Mouse (Mus musculus) ovary, adult 18-20 months (tissue): Measurements from ENCODE around the gene Nudt8.
"Not testable (repeated sequence)": the region's sequence is repeated elsewhere in the genome, so short reads cannot be mapped to it uniquely, and the experiment has no call there.

ENCODE experiments used
- DNase-seq: peaks from one replicate; pipeline ENCODE4 v3.0.0; 2022; ENCODE audit warnings: low spot score, mixed read lengths

Gene Nudt8

GRCm38 (mm10) chr19:4000119-4000900 lies at the start of gene Nudt8, which contains the start of gene Gm49405:
Nudt8 (plus strand) TSS chr19:4000580.
Gm49405 (plus strand) TSS chr19:4000626.
- DNase-seq, result peak; percentile 94

- DNase-seq, result no peak
Measured at GRCm38 (mm10) chr19:3951461-3951860, 48.9 kb upstream of the Nudt8 start.

- DNase-seq, result no peak
Measured at GRCm38 (mm10) chr19:3952099-3952498, 48.3 kb upstream of the Nudt8 start.

DNA sequence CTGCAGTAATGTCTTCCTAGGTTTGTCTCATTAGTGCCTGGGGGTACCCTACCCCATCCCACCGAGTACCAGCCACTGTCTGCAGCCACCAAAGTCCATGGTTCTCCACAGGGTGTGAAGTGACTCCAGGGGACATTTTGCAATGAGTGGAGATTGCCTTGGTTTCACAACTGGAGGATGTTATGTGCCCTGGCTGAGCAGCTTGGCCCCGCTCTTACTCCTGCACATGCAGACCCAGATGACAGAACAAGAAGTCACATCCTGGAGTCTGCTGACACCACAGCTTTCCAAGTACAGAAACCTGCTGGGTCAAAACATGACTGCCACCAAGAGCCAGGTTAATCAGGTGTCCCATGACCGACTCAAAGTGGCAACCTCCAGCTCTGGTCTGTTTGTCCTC lies 45.3 kb upstream of the Nudt8 start:
- no peak for DNase-seq

- DNase-seq, result no peak
Measured at GRCm38 (mm10) chr19:3955804-3956203, 44.6 kb upstream of the Nudt8 start.

GRCm38 (mm10) chr19:3957296-3958036 lies 42.9 kb upstream of the Nudt8 start:
- not testable (repeated sequence) for DNase-seq

DNA sequence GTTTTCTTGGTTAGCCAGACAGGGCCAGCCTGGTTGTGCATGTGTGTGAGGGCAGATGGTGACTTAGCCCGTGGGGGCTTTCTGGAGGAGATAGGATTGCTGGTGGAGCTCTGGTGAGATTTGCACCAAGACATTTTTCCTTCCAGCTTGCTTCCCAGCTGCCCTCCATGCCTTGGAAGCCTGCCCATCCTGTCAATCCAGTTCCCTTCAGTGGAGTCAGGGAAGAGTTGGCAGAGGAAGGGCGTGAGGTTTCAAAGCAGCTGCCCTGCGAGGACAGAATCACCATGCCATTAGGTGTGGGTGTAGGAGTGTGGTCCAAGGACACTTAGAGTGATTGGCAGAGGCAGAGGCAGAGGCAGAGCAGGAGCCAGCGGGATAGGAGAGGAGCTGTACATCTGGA lies 41.9 kb upstream of the Nudt8 start, which contains the start of gene Aldh3b3:
Gene Aldh3b3 (plus strand): TSS at position 176 of the 400 bp plus-strand sequence.
- DNase-seq, result no peak

DNA sequence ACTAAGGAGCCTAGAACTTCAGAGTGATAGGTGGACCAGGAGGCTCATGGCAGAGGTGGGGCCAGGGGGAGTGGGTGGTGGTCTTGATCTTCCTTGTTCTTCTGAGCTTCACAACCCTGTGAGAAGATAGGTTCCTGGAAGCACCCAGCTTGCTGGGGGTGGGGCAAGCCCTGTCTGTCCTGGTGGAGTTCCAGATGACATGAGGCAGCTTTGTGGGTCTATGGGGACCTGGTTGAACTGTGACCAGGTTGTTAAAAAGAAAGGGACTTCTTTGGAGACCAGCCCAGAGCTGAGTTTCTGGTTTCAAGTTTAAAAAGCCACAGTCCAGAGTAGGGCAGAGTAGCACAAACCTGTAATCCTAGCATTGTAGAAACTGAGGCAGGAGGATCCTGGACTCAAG lies 41.4 kb upstream of the Nudt8 start:
- DNase-seq, result no peak

GRCm38 (mm10) chr19:3960211-3960610 lies 40.2 kb upstream of the Nudt8 start:
- DNase-seq, result no peak

- not testable (repeated sequence) for DNase-seq
Measured at GRCm38 (mm10) chr19:3961805-3962204, 38.6 kb upstream of the Nudt8 start.

DNA sequence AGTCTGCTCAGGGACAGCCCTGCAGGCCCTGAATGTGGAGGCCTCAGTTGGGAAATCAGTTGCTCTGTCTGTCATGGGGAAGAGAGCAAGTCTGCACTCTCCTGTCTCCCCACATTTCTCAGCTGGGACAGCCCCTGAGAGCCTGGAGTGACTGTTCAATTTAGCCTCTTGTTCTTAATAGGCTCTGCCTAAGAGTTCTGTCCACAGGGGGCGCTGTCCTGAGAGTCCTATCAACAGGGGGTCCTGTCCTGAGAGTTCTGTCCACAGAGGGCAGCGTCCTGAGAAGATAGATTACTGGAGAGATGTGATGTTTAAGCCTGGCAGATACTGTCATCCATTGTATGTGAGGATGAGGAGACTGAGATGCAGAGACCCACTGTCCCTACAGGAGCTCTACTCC lies 37.9 kb upstream of the Nudt8 start:
- no peak for DNase-seq

DNA sequence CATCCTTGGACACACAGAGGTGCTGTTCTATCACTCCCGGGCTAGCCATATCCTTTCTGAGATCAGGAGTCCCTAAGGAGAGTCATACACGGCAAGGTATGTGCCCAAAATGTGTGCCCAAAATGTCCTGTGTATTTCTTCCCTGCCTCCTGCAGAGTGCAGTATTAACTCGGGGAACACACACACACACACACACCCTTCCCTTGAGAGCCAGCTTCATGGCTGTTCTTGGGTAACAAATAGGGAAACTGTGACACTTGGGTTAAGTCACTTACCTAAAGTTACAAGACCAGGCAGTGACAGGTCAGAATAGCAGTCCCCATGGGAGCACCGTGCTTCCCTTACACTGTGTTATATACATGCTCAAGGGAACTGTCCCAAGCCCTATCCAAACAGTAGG lies 36.4 kb upstream of the Nudt8 start:
- no peak for DNase-seq

DNA sequence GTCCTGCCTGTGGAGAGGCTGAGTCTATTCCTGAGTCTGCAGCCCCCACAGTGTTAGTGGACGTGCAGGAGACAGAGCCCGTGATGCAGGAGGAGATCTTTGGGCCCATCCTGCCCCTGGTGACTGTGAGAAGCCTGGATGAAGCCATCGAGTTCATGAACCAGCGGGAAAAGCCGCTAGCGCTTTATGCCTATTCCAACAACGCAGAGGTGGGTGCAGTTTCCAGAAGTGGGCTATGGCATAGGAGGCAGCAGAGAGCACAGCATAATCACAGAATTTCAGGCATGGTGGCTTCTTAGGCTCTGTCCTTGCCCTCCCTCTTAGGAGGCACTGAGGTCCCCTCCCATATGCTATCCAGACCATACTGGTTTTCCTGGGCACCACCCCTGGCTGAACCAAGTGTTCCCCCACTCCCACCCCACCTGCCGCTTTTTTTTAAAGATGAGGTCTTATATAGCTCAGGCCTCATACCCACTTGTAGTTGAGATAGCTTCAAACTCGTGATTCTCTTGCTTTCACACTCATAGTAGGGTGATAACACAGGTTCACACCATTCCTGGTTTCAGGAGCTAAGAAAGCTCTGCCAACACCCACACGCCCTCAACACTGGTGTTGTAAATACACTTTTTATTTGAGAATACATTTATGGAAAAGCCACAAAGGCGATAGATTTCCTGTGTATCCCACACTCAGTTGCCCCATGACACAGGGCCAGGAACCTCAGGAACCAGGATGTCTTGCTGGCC lies 33.9 kb upstream of the Nudt8 start:
- DNase-seq, result no peak

GRCm38 (mm10) chr19:3967258-3967657 lies 33.1 kb upstream of the Nudt8 start:
- DNase-seq, result no peak

DNA sequence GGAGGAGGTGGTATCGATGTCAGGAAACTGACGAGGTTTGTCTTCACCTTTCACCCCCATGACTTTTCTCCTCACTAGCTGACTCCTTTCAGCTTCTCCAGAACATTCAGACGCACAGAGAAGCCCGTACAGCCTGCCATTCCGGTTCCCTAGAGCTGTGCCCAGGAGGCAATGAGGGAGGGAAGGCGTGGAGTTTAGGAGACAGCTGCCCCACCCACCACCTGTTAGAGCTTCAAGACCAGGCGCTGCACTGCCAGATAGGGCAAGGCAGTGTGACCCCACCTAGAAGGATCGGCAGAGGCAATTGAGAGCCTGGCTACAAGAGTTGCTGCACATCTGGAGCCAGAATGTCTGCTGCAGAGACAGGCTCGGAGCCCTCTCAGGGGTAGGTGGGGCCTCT lies 28.2 kb upstream of the Nudt8 start, which contains the start of gene Aldh3b2:
Gene Aldh3b2 (plus strand): TSS at position 100 of the 400 bp plus-strand sequence.
- no peak for DNase-seq

- not testable (repeated sequence) for DNase-seq
Measured at GRCm38 (mm10) chr19:3974608-3975007, 25.8 kb upstream of the Nudt8 start.

DNA sequence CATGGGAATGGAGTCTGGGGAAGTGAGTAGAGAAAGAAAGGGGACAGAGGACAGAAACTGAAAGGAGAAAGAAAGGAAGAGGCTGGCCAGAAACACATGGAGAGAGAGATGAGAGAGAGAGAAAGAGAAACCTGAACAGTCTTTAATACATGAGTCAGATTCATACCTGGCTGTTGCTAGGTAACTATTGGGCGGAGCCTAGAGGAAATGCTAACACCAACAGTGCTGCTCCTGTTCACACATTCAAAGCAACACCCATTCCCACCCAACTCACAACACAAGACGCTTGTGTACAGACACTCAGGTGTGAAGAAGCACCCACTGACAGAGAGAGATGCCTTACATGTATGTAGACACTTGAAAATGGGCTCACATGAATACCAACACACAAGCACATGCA lies 24.5 kb upstream of the Nudt8 start:
- no peak for DNase-seq

DNA sequence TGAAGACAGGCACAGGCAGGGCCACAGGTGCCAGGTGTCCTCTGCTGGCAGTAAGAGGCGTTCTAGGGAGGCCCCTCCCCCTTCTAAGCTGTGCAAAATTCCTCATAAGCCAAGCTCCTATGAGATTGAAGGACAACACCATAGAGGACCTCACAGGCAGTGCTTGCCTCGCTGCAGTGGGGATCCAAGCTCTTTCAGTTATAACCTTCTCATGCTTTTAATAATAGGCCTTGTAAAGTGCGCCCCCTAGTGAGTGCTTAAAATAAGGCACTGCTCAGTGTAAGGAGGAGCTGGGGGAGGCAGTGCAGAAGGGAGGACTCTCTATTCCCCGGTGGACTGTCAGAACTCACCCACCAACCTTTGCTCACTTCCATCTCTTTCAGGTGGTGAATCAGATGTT lies 20.1 kb upstream of the Nudt8 start:
- DNase-seq, result peak; percentile 47

DNA sequence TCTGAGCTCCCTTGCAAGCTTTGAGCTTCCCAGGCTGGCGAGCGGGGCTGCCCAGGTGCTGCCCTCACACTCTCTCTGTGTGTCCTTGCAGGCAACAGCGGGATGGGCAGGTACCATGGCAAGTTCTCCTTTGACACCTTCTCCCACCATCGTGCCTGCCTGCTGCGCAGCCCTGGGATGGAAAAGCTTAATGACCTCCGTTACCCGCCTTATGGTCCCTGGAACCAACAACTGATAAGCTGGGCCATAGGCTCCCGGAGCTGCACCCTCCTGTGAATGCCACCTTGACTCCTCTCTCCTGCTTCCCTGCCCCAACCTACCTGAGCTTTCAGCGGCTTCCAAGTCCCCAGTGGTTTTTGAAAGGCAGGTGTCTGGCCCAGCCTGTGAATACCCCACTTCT lies 19.5 kb upstream of the Nudt8 start:
- DNase-seq, result no peak

DNA sequence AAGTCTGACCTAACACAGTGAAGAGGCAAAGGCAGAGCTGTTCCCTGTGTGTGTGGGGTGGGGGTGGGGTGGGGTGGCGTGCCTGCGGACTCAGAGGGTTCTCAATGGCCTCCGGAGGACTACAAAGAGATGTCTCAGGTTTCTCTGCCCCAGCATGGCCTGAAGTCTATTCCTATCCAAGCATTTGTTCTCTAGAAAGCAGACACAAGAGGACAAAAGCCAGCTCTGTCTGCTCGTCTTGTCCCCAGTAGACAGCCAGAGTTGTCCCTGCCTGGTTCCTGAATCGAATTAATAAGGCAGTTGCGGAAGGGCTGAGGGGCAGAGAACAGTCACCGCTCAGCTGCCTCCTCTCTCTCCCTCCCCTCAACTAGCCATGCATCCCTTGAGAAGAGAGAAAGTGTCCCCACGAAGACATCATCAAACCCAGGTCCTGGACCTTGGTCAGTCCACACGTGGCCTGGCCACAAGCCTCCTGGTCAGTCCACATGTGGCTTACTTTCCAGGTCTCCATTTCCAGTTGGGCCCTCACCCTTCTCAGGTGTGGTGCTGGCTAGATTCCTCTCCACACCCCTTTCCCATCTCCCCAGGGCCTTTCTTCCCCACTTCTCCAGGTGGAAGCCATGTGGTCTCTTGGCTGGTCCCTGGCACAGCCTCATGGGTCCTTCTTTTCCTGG lies 16.7 kb upstream of the Nudt8 start:
- DNase-seq, result no peak

DNA sequence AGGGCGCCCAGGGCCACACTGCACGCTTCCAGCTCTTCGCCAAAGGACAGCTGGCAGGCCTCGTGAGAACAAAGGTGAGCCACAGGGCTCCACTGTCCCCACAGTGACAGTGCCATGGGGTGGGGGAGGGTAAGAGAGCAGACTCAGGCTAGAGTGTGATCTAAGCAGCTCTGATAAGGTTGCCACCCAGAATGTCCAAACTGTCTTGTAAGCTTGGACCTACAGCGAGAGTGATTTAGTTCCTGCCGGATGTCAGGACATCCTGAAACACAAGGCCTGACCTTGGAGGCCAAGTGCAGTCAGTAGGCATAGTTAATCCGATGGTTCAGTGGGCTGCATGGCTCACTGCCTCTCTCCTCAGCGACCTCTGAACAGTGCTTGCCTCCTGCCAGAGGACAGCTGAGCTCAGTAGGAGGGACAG lies 15.1 kb upstream of the Nudt8 start:
- no peak for DNase-seq

DNA sequence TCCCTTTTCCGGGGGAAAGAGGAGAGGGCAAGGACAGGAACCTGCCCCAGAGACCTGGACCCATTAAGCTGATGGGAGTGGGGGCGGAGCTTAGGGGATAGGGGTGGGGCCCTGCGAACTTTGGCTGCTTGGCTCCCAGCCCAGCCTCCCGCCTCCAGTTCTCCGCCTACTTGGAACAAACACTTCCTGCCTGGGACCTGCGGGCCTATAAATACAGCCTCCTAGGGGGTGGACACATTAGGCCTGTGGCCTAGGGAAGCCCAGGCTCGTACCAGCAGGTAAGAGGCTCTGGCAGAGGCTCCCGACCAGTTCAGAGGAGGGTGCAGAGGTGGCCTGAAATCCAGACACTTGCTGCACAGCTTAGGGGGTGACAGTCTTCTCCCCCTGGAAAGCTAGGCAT lies 14.0 kb upstream of the Nudt8 start, which contains the start of gene Acy3:
Gene Acy3 (plus strand): TSS at position 237 of the 400 bp plus-strand sequence.
- peak; percentile 72 for DNase-seq
